Mouse (Mus musculus) lung, adult 2 months (tissue): ENCODE results near the gene Arl8b.

Source experiments
- CTCF ChIP-seq: fragments of 200-500 bp; IDR thresholded peaks from 2 replicates; pipeline ENCODE4 v1.5.1; 2011; ENCODE audit warnings: mild to moderate bottlenecking, low read length, control low read depth; ENCODE audit not compliant: insufficient read depth
- POLR2A ChIP-seq: fragments of 200-500 bp; IDR thresholded peaks from 2 replicates; pipeline ENCODE4 v1.6.1; 2011; ENCODE audit warnings: low read depth, mild to moderate bottlenecking, control low read depth, low read length, borderline replicate concordance; ENCODE audit errors: extremely low read depth

DNA sequence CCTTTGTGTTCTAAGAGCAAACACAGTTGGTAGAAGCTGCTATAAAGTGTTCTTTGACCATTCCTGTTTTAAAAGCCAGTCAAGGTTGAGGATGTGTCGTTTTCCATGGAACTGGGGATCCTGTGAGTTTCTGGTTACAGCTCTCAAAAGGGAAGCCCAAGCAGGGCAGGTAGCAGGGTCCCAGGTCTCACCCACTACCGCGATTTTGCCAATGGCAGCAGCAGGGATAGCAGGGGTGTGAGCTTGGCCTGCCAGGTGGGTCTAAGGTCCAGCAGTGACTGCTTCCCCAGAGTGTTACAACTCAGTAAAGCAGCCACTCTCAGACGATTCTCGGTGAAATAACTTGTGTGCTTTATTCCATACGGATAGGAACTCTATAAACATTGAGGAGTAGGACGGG is 23.0 kb downstream of the Arl8b start:
- no peak for TF ChIP-seq CTCF
- TF ChIP-seq POLR2A, result no peak
